Mouse (Mus musculus) G1E (cell line): ENCODE results near the gene Pde4c.

Experiments
- CTCF ChIP-seq: IDR thresholded peaks from 2 replicates; pipeline ENCODE4 v1.5.1; 2012; ENCODE audit warnings: low read depth, low read length, inconsistent platforms, mixed read lengths
- GATA1 ChIP-seq: IDR thresholded peaks from 2 replicates; pipeline ENCODE4 v1.6.1; 2012; ENCODE audit warnings: borderline replicate concordance, low read length, inconsistent platforms, mixed read lengths

GRCm38 (mm10) chr8:70691230-70691629, 32.3 kb upstream of the Pde4c start:
- no peak for TF ChIP-seq CTCF
- no peak for TF ChIP-seq GATA1
